Mouse (Mus musculus) layer of hippocampus, adult 2 months (tissue): ENCODE results near the gene Zfand2a. TPM values are rescaled to one million over a fixed set of nuclear protein-coding genes. Genes with fewer than 3 reads are reported as not detected.
A peak's percentile ranks its signal among the peaks of the same experiment; 100 is the strongest.

ENCODE experiments used
- DNase-seq, 2 experiments: peaks; one replicate each; pipeline ENCODE4 v3.0.0; 2022; ENCODE audit warnings: low spot score in 2 of 2
- H3K27ac ChIP-seq: fragments of 200-600 bp; 2 replicates; pipeline ENCODE4 v1.8.1; 2022
- H3K4me3 ChIP-seq: fragments of 200-600 bp; 2 replicates; pipeline ENCODE4 v1.8.1; 2022; ENCODE audit warnings: mild to moderate bottlenecking
- CTCF ChIP-seq: fragments of 200-600 bp; conservative IDR thresholded peaks from 2 replicates; pipeline ENCODE4 v1.8.1; 2022; ENCODE audit warnings: antibody characterized with exemption, mild to moderate bottlenecking, moderate library complexity
- total RNA-seq, 2 experiments: library from RNA; stranded (reverse); gene quantifications; 2 replicates each; pipeline ENCODE4 v1.2.3; 2021

Gene Zfand2a
- total RNA-seq, 2 experiments from 2014 or later = 56.5 to 63.1 TPM

DNA sequence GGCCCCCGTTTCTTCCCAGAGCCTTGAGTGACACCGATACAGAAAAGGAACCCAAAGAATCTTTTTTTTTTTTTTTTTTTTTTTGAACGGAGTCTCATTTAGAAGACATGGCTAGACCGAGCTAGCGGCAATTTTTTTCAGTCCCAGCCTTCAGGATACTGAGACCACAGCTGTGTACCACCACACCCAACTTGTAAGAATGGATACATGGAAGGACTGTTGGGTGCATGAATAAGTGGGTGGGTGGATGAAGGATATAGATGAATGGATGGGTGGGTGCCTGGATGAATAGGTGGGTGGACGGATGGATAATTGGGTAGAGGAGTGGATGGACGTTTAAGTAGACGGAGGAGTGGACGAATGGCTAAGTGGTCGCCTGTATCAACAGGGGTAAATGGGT, 24.4 kb downstream of the Zfand2a start:
- no peak for DNase-seq
- peak overlapping the region; percentile 77 for H3K4me3 ChIP-seq
- TF ChIP-seq CTCF = no peak
- H3K27ac ChIP-seq = peak overlapping the region; percentile 85

- H3K27ac ChIP-seq = no peak overlapping the region
- no peak for TF ChIP-seq CTCF
- no peak for DNase-seq
Measured at GRCm38 (mm10) chr5:139457241-139457640, 27.1 kb downstream of the Zfand2a start.

DNA sequence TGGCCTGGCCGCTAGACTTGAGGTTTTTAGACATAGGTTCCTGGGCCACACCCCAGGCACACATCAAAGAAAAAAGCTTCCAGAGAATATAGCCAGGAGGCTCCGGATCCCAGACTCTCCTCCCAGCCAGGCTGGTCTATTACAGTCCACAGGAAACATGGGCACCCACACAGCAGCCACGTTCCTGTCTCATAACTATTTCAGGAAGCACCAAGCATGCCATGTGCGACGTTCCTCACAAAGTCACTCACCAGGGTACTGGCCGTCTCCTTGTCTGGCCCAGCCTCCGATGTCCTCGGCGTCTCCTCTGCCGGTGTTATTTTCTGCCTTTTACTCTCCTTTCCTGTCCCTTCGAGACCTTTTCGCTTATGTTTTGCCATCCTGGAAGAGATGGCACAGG, 29.2 kb downstream of the Zfand2a start:
- DNase-seq = no peak
- H3K4me3 ChIP-seq = no peak overlapping the region
- TF ChIP-seq CTCF = no peak
- peak overlapping the region; percentile 67 for H3K27ac ChIP-seq

More at GRCm38 (mm10) chr5:139457241-139457640, 27.1 kb downstream of the Zfand2a start:
- no peak overlapping the region for H3K4me3 ChIP-seq

GRCm38 (mm10) chr5:139453031-139453430, 31.3 kb downstream of the Zfand2a start:
- TF ChIP-seq CTCF = no peak
- H3K27ac ChIP-seq = peak overlapping the region; percentile 71
- DNase-seq = no peak

DNA sequence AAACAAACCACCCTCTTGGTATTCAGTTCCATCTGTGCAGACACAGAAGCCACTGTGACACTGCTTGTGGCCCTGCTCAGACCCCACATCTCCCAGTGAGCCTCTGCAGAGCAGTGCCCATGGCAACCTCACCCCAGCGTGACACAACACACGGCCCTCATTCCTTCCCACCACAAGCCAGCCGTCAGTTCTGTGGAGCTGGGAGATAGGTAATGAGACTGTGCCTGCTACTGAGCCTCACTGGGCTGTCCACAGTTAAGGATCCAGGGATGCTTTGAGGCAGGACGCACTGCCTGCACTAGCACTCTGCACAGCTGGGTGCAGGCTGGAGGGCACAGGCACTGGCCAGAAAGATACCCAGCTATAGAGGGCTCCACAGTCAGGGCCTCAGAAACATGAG, 34.4 kb downstream of the Zfand2a start:
- H3K27ac ChIP-seq = peak overlapping the region; percentile 77
- H3K4me3 ChIP-seq = no peak overlapping the region
- TF ChIP-seq CTCF = no peak
- no peak for DNase-seq

More at GRCm38 (mm10) chr5:139453031-139453430, 31.3 kb downstream of the Zfand2a start:
- H3K4me3 ChIP-seq = no peak overlapping the region

DNA sequence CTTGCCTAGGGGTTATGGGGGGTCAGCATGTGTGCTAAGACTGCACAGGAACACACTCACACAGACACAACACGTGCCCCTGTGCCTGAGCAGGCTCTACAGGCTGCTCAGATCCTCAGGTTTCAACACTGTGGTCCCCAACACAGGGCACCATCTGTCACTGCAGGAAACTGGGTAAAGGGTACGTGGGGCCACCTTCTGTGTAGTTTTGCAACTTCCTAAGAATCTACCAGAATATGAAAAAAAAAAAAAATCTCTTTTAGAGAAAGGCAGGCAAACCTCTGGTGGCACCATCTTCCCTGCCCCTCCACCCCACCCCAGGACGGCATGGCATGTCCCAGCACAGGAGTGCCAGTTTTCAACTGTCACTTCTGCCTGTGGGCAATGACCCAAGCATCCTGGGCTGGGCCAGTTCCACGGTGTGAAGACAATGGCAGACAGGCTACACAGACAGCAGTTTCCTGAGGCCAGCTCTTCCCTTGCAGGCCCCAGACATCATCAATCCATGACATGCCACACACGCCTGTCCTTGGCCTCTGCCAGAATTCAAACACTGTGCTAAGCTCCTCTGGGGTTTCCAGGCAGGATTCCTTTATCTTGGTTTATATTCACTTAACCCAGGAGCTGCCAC, 35.1 kb downstream of the Zfand2a start:
- TF ChIP-seq CTCF = no peak
- no peak overlapping the region for H3K4me3 ChIP-seq
- H3K27ac ChIP-seq = peak overlapping the region; percentile 77
- DNase-seq = no peak

DNA sequence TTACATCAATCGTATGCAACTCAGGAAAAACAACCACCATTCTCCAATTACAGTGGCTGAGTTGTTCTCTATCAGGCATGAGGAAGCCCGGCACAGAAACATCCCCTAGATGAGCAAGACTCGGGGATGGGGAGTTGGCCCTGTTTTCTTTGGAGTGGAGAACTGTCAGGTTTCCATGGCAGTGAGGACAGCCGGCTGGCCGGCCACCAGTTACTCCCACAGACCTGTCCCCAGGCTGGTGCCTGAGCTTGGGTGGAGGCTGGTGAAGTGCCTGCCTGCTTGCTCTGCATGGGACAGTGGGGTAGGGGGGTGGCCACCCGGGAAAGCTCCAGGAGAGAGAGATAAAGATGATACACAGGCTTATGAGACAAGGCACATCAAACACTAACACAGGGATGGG, 36.3 kb downstream of the Zfand2a start:
- no peak for DNase-seq
- H3K4me3 ChIP-seq = no peak overlapping the region
- peak overlapping the region; percentile 77 for H3K27ac ChIP-seq
- TF ChIP-seq CTCF = no peak

GRCm38 (mm10) chr5:139445258-139445657, 39.1 kb downstream of the Zfand2a start:
- DNase-seq = no peak
- H3K4me3 ChIP-seq = no peak overlapping the region
- H3K27ac ChIP-seq = peak overlapping the region; percentile 46; the same call in 1 of the 2 replicates
- peak; percentile 64 for TF ChIP-seq CTCF

GRCm38 (mm10) chr5:139442962-139443361, 41.4 kb downstream of the Zfand2a start:
- no peak overlapping the region for H3K4me3 ChIP-seq
- TF ChIP-seq CTCF = no peak
- no peak for DNase-seq
- peak overlapping the region; percentile 92 for H3K27ac ChIP-seq

- TF ChIP-seq CTCF = 0 out of 2 replicates have a peak, but pooled peaks have one; percentile 13
- H3K4me3 ChIP-seq = no peak overlapping the region
- H3K27ac ChIP-seq = peak overlapping the region; percentile 92
- no peak for DNase-seq
Measured at GRCm38 (mm10) chr5:139442428-139442827, 41.9 kb downstream of the Zfand2a start.

GRCm38 (mm10) chr5:139441726-139442018, 42.7 kb downstream of the Zfand2a start:
- no peak for DNase-seq
- peak overlapping the region; percentile 92 for H3K27ac ChIP-seq
- H3K4me3 ChIP-seq = no peak overlapping the region
- TF ChIP-seq CTCF = no peak

- Histone ChIP-seq H3K4me3 (no peak overlapping the region), H3K27ac (peak overlapping the region; percentile 92)
- TF ChIP-seq CTCF = no peak
- no peak for DNase-seq
Measured at GRCm38 (mm10) chr5:139440926-139441725, 43.2 kb downstream of the Zfand2a start.

- no peak for TF ChIP-seq CTCF
- H3K4me3 ChIP-seq = no peak overlapping the region
- peak overlapping the region; percentile 92 for H3K27ac ChIP-seq
- peak; percentile 50 to 54 for DNase-seq
Measured at GRCm38 (mm10) chr5:139440451-139440850, 43.9 kb downstream of the Zfand2a start.

DNA sequence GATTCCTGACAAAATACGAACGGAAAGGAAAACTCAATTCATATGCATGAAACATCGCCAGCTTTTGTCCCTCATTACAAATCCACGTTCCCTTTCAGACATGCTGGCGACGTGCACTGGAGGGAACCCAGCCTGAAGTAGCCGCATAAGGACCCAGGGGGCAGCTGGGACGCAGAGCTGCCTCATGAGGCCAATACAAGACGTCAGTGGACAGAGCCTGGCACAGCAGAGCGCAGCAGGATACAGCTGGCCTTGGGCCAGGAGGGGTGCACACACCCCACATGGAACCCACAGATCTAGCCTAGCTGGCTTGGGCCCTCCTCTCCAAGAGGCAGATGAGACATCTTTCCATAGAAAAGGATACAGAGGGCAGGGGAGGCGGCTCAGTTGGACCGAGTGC, 45.9 kb downstream of the Zfand2a start:
- Histone ChIP-seq H3K27ac (peak overlapping the region; percentile 83), H3K4me3 (no peak overlapping the region)
- no peak for TF ChIP-seq CTCF
- no peak for DNase-seq
